Mouse (Mus musculus): Measurements from ENCODE around the gene Podnl1.

Gene Podnl1

DNA sequence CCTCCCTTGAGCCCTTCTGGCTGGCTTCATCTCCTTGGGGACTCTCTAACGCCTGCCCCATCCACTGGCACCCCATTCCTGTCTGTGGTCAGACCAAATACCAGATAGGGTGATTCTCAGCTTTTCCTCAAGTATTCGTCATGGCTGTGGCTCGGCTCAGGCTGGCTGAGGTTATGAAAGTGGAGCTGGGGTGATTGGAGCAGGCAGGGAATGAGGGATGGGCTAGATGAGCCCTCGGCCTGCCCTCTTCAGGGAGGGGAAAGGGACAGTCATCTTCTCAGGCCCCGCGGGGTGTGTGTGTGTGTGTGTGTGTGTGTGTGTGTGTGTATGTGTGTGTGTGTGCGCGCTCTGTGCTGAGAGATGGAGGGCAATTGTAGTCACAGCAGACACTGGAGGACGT, at the start of gene Podnl1:
TSS of gene Podnl1 (plus strand) at position 334 of the 400 bp plus-strand sequence.
- no peak for DNase-seq (ENCODE audit: low read depth, low spot score)

DNA sequence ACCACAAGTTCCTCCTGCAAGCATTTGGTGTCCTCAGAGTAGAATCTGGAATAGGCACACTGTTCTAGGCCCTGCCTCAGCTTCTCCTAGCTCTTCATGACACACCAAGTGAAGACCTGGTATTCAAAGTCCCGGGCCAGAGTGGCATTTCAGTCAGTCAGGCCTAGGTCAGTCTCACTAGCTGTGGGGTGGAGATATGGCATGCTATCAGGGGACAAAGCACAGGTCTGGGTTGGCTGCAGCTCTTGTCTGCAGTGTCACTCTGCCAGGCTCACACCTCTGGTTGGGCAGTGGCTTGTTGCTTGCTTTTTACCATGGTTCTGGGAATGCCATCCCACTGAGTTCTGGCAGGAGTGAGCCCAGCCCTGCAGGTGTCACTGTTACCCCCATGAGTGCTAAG, 49.4 kb upstream of the Podnl1 start:
- DNase-seq (ENCODE audit: low read depth, low spot score), result no peak

DNA sequence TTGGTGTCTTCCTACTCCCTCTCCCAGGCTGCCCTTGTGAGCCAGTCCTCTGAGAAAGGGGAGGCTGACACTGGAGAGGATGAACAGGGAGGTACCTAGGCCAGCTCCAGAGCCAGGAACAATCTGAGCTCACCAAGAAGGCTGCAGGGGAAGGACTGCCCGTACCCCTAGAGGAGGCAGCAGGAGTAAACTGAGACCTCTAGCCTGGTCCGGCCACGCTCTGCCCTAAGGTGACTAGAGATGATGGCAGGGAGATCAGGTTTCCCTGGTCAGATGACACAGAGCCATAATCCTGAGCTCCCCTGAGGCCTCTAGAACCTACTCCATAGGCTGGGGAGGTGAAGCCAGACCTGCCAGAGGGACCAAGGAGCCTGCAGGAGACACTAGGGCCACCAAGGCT, 48.9 kb upstream of the Podnl1 start:
- peak; percentile 66 for DNase-seq (ENCODE audit: low read depth, low spot score)

DNA sequence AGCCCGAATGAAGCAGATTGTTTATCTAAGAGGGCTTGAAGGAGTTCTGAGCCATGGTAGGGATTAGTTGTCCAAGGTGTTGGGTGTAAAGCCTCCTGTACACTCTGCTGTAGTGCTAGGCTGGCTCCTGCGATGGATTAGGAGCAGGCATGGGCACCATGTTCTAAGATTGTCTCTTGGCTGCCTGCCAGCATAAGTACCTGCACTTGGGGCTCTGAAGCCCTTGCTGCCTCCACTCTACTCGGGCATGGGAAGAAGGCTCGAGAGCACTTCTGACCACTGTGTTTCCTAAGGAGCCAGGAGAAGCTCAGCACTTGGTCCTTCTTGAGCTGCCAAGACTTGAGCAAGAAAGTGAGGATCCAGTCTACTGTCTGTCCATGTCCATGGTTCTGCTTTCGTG, 46.6 kb upstream of the Podnl1 start:
- DNase-seq (ENCODE audit: low read depth, low spot score), result no peak

DNA sequence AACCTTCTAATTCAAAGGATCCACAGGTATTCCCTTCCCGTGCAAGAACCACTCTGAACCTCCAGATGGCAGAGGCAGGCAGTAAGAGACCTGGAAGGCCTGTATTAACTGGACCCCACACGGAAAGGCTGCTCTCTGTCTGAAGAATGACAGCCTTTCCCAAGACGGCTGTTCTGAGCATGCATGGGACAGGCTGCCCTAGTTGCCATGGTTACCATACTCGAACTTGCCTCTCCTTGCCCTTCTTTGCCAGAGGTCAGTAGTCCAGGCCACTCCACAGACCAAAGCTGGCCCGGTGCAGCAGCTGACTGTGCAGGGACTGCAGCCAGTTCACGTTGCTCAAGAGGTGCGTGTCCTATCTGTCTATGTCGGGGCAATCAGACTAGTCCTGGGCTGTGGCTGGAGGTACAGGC, 42.0 kb upstream of the Podnl1 start:
- peak; percentile 67 for DNase-seq (ENCODE audit: low read depth, low spot score)

DNA sequence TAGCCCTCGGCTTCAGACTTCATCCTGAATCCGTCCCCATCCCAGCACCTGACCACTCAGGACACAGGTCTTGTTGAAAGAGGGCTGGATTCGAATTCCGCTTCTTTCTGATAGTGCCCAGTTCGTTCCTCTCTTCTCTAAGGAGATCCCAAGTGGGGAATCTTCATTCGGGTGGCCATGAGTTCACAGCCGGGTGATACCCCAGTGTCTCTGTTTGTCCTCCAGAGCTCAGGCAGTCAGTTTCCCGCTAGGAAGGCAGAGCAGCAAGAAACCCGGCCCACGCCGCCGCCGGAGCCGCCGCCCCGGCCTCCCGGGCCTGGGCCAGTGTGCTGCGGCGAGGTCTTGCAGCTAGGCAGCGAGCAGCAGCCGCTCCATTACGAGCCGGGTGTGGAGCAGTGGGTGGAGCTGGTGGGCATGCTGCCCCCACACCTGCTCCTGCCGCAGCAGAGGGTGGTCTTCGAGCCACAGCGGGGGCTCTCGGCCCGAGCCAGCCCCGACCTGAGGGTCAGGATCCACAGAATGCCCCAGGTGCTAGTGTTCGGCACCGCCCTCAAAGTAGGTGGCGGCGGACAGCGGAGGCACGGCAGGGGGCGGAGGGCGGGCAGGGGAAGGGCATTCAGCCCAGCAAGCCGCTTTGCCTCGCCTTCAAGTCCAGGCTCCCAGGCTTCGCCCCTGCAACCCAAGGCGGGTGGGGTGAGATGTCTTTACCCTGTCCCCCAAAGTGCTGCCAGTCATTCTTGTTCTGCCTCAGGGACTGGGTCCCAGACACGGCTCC, 41.3 kb upstream of the Podnl1 start:
- DNase-seq (ENCODE audit: low read depth, low spot score), result no peak

DNA sequence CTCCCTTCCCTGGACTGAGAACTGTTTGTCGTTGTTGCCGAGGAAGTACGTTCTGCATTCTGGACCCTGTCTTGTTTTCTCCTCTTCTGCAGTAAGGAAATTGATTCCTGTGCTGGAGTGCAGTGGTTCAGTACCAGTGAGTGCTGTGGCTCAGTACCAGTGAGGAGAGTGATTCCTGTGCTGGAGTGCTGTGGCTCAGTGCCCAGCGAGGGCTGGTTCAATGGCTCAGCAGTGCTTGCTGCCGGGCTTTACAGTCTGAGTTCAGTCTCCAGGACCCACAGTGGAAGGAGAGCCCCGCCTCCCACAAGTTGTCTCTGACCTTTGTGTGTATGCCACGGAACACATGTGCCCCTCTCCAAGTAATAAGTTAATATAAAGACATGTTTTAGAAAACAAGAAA, 38.6 kb upstream of the Podnl1 start:
- no peak for DNase-seq (ENCODE audit: low read depth, low spot score)

DNA sequence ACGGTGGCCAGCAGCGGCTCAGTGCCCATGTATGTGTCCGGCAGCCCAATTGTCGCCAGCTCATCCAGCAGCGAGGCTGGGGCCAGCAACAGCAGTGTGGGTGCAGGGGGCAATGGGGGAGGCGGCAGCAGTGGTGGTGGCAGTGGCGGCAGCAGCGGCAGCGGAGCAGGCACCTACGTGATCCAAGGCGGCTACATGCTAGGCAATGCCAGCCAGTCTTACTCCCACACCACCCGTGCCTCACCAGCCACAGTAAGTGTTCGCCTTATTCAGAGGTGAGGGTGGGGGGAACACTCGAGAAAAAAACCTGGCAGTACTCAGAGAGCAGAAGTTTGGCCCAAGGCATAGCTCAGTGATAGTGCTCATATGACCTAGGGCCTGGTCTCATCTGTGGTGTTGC, 38.0 kb upstream of the Podnl1 start:
- DNase-seq (ENCODE audit: low read depth, low spot score), result no peak

DNA sequence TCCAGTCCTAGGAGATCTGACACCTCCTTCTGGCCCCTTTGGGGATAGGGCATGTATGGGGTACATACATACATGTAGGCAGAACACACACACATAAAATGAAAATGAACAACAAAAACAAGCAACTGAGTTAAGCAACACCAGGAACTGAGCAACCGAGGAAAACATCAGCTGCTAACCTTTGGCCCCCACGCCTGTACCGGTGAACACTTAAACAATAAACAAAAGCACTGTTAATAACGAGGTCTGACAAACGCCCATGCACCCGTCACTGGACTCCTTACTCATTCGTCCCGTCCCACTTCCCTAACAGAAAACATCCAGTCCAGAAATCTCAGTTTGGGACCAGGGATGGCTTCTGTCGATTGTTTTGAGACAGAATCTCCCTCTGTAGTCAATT, 36.5 kb upstream of the Podnl1 start:
- no peak for DNase-seq (ENCODE audit: low read depth, low spot score)

DNA sequence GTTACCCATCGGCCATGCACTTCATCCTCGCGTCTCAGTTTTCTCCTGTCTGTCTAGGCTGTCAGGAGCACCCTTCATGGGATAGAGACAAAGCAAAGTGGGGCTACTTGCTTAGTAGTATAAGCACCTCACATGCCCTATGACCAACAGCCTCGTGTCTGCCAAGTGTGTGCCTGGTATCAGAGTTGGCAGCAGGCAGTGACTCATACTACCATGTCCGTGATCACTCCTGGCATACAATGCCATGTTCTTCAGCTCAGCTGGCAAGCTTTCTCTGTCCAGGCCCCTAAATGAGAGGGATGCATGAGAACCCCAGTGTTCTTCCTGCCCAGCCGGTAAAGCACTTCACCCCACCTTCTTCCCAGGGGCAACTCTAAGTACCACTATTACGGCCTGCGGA, 35.2 kb upstream of the Podnl1 start:
- DNase-seq (ENCODE audit: low read depth, low spot score), result no peak

DNA sequence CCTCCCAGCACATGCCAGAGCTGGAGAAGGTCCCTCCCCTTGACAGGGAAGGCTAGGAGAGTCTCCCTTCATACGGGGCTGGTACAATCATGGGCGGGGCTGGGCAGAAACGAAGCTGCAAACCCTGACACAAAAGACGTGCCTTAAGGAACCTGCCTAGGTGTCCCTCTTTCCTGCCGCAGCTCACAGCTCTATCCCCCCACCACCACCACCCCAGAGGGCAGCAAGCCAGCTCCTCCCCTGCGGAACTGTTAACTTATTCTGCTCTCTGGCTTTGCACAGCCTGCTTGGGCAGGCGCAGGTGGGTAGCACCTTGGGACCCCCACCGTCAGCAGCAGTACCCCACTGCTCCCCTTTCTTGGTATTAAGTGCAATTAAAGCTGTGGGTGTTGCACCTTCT, 29.7 kb upstream of the Podnl1 start:
- DNase-seq (ENCODE audit: low read depth, low spot score), result no peak

DNA sequence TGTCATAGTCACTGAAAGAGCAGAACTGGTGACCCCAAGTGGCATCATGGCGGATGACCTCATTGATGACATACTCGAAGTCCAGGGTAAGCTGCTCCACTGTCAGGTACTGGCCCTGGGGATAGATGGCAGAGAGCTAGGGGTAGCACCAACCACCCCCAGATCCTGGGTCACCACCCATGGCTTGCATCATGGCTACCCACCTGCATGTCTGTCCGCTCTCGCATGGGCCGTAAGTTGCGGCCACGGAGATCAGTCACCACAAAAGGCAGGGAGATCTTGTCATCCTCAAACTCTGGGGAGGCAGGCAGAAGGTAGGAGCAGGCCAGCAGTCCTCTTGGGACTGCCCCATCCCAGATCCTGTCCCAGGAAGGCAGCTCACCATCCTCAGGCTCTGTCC, 27.4 kb upstream of the Podnl1 start:
- no peak for DNase-seq (ENCODE audit: low read depth, low spot score)

DNA sequence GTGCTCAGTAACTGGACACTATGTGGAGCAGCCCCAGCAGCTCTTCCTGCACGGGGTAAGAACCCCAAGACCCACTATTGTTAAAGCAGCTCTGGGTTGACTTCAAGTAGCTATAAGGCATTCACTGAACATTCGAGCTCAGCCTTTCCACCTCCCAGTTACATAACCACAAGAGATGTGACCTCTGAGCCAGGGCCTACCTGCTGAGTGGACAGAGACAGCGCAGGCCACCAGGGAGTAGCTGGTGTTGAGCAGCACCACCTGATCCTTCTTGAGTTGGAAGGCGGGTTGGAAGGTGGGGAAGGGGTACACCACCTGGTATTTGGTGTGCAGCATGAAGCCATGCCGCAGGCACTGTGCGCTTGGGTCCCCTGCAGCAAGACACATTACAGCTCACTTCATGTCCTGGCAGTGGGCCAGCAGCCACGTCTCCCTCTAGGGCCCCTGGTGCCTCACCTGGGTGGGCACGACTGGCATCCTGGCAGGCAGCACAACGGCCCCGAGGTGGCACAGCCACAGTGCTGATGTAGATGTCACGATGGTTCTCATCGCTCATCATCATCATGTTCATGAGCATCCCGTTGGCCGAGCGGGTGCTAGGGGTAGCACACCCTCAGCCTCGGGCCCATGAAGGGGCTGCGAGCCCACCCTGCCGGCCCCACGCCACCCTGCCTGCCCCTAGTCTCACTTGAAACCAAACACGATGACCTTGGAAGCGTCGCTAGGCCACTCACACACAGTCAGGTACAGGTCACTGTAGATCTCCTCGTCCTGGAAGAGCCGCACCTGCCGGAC, 24.1 kb upstream of the Podnl1 start:
- DNase-seq (ENCODE audit: low read depth, low spot score), result no peak

DNA sequence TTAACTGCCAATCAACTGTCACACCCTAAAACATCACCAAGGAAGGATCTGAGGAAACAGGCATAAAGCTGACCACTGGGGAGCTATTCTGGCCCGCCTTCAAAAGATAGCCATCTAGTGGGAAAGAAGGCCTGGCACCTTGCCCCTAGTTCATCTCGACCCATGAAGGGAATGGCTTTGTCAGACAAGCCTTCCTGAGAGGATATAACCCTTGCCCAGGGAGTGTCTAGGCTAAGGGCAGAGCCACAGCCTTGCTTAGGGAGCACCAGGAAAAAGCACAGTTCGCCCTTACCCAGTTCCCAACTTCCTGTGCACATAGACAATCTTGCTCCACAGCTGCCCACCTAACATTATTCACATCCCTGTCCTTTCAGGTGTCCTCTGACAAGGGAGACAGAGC, 22.2 kb upstream of the Podnl1 start:
- no peak for DNase-seq (ENCODE audit: low read depth, low spot score)

DNA sequence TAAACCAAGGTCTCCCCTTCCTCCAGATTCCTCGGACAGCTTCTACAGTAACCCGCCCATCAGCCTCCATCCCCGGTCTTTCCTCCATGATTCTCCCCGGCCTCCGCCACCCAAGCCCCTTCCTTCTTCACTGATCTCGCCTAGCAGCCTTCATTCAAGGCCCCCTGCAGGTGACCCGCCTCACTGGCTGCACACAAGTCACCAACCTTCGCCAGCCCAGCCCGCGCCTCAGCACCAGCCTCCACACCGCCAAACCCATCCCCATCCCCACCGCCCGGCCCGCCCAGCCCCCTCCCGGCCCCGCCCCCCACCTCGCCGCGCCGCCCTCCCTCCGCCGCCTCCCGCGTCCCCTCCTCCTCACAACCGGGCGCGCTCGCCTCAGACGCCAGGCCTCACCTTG, 21.6 kb upstream of the Podnl1 start:
- DNase-seq (ENCODE audit: low read depth, low spot score), result no peak

DNA sequence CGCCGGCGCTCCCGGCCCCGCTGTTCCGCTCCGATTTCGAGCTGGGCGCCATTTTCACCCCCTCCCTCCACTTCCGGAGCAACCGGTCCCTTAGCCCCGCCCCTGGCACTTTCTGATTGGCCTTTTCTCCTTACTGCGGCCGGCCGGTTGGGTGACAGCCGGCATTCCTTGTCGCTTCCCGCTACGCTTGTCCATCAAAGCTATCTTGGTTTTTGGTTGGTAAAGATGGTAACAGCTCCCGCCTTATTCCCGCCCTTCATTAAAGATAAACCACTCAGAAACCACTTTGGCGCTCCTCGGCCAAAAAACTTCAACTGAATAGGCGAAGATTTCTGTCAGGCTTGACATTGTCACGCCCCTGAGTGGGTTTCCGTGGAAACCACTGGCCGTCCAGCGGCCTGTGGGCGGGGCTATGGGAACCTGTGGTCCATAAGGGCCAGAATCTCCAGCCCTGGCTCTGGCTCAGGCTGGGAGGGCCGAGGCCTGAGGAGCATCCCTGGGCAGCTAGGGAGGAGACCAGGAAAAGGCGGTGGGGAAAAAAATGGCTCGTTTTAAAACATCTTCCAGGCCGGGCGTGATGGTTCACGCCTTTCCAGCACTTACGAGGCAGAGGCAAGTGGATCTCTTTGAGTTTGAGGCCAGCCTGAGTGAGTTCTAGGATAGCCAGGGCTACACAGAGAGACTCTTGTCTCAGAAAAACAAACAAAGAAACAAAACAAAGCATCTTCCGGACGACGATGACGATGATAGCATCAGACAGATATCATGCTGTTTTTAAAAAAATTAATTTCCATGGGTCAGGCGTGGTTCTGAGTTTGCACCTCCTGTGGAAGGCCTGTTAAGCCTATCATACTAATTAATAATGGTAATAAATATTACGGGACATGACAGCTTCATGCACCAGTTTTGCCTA, 20.8 kb upstream of the Podnl1 start, which contains the start of gene Dcaf15:
TSS of gene Dcaf15 (minus strand) at position 72 of the 913 bp plus-strand sequence.
- peak; percentile 98 for DNase-seq (ENCODE audit: low read depth, low spot score)

DNA sequence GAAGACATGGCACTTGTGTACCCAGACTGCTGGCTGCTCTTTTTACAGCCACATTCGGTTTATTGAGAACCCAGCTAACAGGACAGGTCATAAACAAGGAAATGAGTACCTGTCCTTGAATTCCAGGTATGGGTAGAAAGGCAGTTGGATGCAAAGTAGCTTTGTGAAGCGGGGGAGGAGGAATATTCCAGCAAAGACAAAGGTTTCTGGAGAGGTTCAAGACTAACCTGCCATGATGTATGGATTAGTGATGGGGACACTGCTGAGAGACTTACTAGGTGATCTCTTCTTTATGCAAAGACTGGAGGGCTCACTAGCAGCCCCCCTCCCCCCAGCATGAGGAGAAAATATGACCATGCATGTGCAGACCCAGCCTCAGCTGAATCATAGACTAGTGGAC, 20.1 kb upstream of the Podnl1 start:
- DNase-seq (ENCODE audit: low read depth, low spot score), result no peak

DNA sequence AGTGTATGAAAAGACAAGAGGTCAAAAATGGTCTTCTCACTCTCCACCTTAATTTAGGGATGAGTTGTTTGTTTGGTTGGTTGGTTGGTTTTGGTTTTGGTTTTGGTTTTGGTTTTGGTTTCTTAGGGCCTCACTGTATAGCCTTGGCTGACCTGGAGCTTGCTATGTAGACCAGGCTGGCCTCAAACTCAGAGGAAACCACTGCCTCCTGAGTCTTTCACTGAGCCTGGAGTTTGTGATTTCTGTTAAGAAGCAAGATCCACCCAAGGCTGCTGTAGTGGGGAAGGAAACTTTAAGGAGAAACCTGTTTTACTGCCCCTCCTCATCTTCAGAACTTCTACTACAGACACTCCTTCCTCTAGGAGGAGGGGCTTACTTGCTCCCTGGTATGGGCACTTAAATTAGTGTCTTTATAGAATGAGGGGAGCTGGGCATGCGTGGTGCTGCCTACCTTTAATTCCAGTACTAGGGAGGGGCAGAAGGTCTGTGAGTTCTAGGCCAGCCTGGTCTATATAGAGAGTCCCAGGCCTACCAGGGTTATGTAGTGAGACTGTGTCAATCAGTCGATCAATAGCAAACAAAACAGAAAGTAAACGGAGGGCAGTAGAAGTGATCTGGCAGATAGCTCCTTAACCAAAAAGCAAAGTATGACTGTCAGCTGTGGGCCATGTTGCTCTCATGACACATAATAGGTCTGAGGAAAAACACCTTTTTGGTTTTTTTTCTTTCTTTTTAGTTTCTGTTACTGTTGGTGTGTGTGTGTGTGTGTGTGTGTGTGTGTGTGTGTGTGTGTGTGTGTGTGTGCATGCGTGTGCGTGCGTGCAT, 19.4 kb upstream of the Podnl1 start:
- no peak for DNase-seq (ENCODE audit: low read depth, low spot score)

DNA sequence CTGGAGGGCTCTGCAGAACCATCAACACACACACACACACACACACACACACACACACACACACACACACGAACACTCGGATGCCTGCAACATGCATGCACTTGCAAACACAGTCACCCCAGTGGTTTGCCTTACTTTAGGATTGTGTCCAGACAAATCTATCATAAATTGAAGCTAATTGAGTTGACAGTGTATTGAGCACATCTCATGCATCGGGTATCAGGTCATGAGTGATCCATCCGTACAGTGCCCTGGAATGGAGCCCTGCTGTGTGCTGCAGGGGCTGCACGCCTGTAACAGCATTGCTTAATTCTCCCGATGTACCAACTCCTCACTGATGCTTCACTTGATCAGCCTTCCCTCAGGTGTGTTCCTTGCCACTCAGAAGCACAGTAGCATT, 10.1 kb upstream of the Podnl1 start:
- DNase-seq (ENCODE audit: low read depth, low spot score), result no peak

DNA sequence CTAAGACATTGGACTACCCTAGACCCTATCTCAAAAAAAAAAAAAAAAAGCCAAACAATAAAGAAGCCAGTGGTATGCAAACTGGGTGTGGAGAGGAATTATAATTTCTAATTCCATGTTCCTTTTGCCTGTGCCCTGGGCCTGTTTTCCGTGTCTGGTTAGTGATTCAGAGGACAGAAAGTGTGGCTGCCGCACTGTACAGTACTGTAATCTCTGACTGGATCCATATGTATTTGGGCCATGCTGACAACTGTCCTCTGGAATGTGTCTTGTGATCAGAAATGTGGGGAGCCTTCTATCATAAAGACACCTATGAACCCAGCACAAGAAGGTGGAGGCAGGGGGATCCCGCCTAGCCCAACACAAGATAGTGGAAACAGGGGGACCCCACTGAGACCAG, 3.6 kb upstream of the Podnl1 start:
- no peak for DNase-seq (ENCODE audit: low read depth, low spot score)

DNA sequence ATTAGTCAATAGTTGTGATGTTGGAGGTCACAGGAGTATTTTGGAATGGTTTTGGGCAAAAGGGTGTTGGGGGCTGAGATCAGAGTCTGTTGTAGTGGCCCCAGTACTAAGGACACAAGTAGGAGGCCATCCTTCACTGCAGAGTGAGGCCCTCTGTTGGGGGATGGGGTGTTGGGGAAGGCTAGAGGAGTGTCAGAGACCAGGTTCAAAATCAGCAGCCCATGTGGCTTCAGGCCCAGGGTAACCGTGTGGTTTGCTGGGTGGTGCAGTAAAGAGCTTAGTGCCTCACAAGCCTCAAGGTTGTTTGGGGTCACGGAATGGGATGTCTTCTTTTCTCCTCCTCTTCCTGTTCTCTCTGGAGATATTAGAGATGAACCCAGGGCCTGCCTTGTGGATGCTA, 953 bp downstream of the Podnl1 start:
- DNase-seq (ENCODE audit: low read depth, low spot score), result no peak

All from skeletal muscle tissue, adult 2 months (tissue).